Mouse (Mus musculus) neural tube, embryonic 11.5 days (tissue): ENCODE data around the gene Mybl2. TPM values are rescaled to one million over a fixed set of nuclear protein-coding genes. Genes with fewer than 3 reads are reported as not detected.

Experiments used
- ATAC-seq: fragments of 200-750 bp; cut with Nextera tagmentation; 2 replicates; pipeline ENCODE4 v1.8.0; 2017; ENCODE audit warnings: moderate number of reproducible peaks, mild to moderate bottlenecking, moderate TSS enrichment, moderate library complexity; ENCODE audit not compliant: insufficient read depth, low FRiP score, low TSS enrichment
- DNase-seq: peaks from one replicate; pipeline ENCODE4 v3.0.0-alpha.2; 2015; ENCODE audit warnings: low spot score
- H3K27ac ChIP-seq: fragments of 300-500 bp; sonication (generic); 2 replicates; pipeline ENCODE4 v1.5.1; 2014; ENCODE audit warnings: low read depth, mild to moderate bottlenecking, low read length
- H3K27me3 ChIP-seq: fragments of 300-500 bp; sonication (generic); 2 replicates; pipeline ENCODE4 v1.6.1; 2014; ENCODE audit warnings: mild to moderate bottlenecking, low read length, mixed read lengths; ENCODE audit not compliant: control insufficient read depth, insufficient read depth
- H3K36me3 ChIP-seq: fragments of 300-500 bp; sonication (generic); 2 replicates; pipeline ENCODE4 v1.6.1; 2014; ENCODE audit warnings: mild to moderate bottlenecking, low read length, moderate library complexity, mixed read lengths; ENCODE audit not compliant: control insufficient read depth, insufficient read depth
- H3K4me1 ChIP-seq: fragments of 300-500 bp; sonication (generic); 2 replicates; pipeline ENCODE4 v1.6.1; 2014; ENCODE audit warnings: low read length, mixed read lengths; ENCODE audit not compliant: control insufficient read depth, insufficient read depth
- H3K4me2 ChIP-seq: fragments of 300-500 bp; sonication (generic); 2 replicates; pipeline ENCODE4 v1.6.1; 2014; ENCODE audit warnings: low read depth, mild to moderate bottlenecking, moderate library complexity
- H3K4me3 ChIP-seq: fragments of 300-500 bp; sonication (generic); 2 replicates; pipeline ENCODE4 v1.5.1; 2014; ENCODE audit warnings: low read depth, low read length
- H3K9ac ChIP-seq: fragments of 300-500 bp; sonication (generic); 2 replicates; pipeline ENCODE4 v1.6.1; 2014; ENCODE audit warnings: mild to moderate bottlenecking, low read length
- H3K9me3 ChIP-seq: fragments of 300-500 bp; sonication (generic); 2 replicates; pipeline ENCODE4 v1.6.1; 2016; ENCODE audit warnings: low read length; ENCODE audit not compliant: control insufficient read depth
- WGBS: fragments of 180-500 bp; shearing (Covaris S2); extraction: QIAGEN DNeasy Blood & Tissue Kit; methylation state at CpG from one replicate; pipeline ENCODE4 v1.1.7; 2014; 5-methylcytosine and 5-hydroxymethylcytosine counted together
- polyA plus RNA-seq: library from polyadenylated mRNA; unstranded; fragments of >200 nt; fragmentation: Nextera tagmentation; extraction: Ambion mirVana; gene quantifications from 2 replicates; pipeline ENCODE4 v1.2.1, GENCODE M21; 2014

Gene Mybl2
- polyA plus RNA-seq, 1 experiment from 2014 or later: 27.0 TPM

- H3K4me1 ChIP-seq: no peaks in the 10 kb centered on the region
- H3K9me3 ChIP-seq: no peaks in the 10 kb centered on the region
- 97% methylated on average over 4 of the region's 4 CpGs for whole genome bisulfite sequencing
- H3K4me2 ChIP-seq: no peak overlapping the region
- no peak for DNase-seq
- H3K27ac ChIP-seq: no peak overlapping the region
- H3K27me3 ChIP-seq: no peaks in the 10 kb centered on the region
- ATAC-seq: no peak
- H3K9ac ChIP-seq: no peak overlapping the region
- peaks cover 3% of the 10 kb centered on the region; the same call in 1 of the 2 replicates for H3K36me3 ChIP-seq
- no peak overlapping the region for H3K4me3 ChIP-seq
Measured at GRCm38 (mm10) chr2:163079041-163079440, 24.6 kb downstream of the Mybl2 start.

- Histone ChIP-seq H3K36me3 (no peaks in the 10 kb centered on the region), H3K9me3 (no peaks in the 10 kb centered on the region), H3K9ac (no peak overlapping the region), H3K4me1 (no peaks in the 10 kb centered on the region), H3K27ac (no peak overlapping the region), H3K4me3 (no peak overlapping the region), H3K27me3 (no peaks in the 10 kb centered on the region), H3K4me2 (no peak overlapping the region)
- WGBS: 85% methylated on average over 5 of the region's 5 CpGs
- DNase-seq (no peak), ATAC-seq (no peak)
Measured at GRCm38 (mm10) chr2:163082591-163082990, 28.1 kb downstream of the Mybl2 start.

GRCm38 (mm10) chr2:163084519-163084918, 30.0 kb downstream of the Mybl2 start:
- H3K4me2 ChIP-seq: no peak overlapping the region

GRCm38 (mm10) chr2:163085047-163085446, 30.6 kb downstream of the Mybl2 start:
- H3K36me3 ChIP-seq: no peaks in the 10 kb centered on the region
- DNase-seq (no peak), ATAC-seq (no peak)
- no peak overlapping the region for H3K4me3 ChIP-seq
- H3K9ac ChIP-seq: no peak overlapping the region
- H3K27ac ChIP-seq: no peak overlapping the region
- H3K27me3 ChIP-seq: no peaks in the 10 kb centered on the region
- no peaks in the 10 kb centered on the region for H3K4me1 ChIP-seq
- 89% methylated on average over 6 of the region's 6 CpGs for WGBS
- H3K9me3 ChIP-seq: no peaks in the 10 kb centered on the region
- no peak overlapping the region for H3K4me2 ChIP-seq

More at GRCm38 (mm10) chr2:163084519-163084918, 30.0 kb downstream of the Mybl2 start:
- no peak overlapping the region for H3K27ac ChIP-seq
- no peak for ATAC-seq
- DNase-seq: no peak
- H3K27me3 ChIP-seq: no peaks in the 10 kb centered on the region
- WGBS: 91% methylated on average over 3 of the region's 3 CpGs
- H3K4me3 ChIP-seq: no peak overlapping the region
- H3K36me3 ChIP-seq: no peaks in the 10 kb centered on the region
- no peak overlapping the region for H3K9ac ChIP-seq
- no peaks in the 10 kb centered on the region for H3K9me3 ChIP-seq
- H3K4me1 ChIP-seq: no peaks in the 10 kb centered on the region

- DNase-seq (no peak), ATAC-seq (no peak)
- Histone ChIP-seq H3K27ac (no peak overlapping the region), H3K4me1 (no peaks in the 10 kb centered on the region), H3K9me3 (no peaks in the 10 kb centered on the region), H3K27me3 (no peaks in the 10 kb centered on the region), H3K9ac (no peak overlapping the region), H3K4me2 (no peak overlapping the region), H3K36me3 (no peaks in the 10 kb centered on the region), H3K4me3 (no peak overlapping the region)
- WGBS: 83% methylated on average over 8 of the region's 8 CpGs
Measured at GRCm38 (mm10) chr2:163086561-163086960, 32.1 kb downstream of the Mybl2 start.

GRCm38 (mm10) chr2:163087728-163088127, 33.2 kb downstream of the Mybl2 start, which contains the start of gene Gtsf1l:
TSS of gene Gtsf1l (minus strand) at chr2:163087855.
- Histone ChIP-seq H3K4me1 (no peaks in the 10 kb centered on the region), H3K9ac (no peak within 1 kb of the TSS), H3K9me3 (no peaks in the 10 kb centered on the region), H3K27ac (no peak within 1 kb of the TSS), H3K4me2 (no peak within 1 kb of the TSS), H3K4me3 (no peak within 1 kb of the TSS), H3K36me3 (no peaks in the 10 kb centered on the region), H3K27me3 (no peaks in the 10 kb centered on the region)
- ATAC-seq: no peak
- DNase-seq: no peak
- WGBS: 87% methylated on average over 9 of the region's 9 CpGs

GRCm38 (mm10) chr2:163089475-163090123, 35.1 kb downstream of the Mybl2 start:
- H3K4me2 ChIP-seq: no peak overlapping the region
- 76% methylated on average over 5 of the region's 5 CpGs for WGBS
- H3K9me3 ChIP-seq: no peaks in the 10 kb centered on the region
- H3K4me3 ChIP-seq: no peak overlapping the region
- no peak overlapping the region for H3K9ac ChIP-seq
- no peaks in the 10 kb centered on the region for H3K36me3 ChIP-seq
- no peaks in the 10 kb centered on the region for H3K27me3 ChIP-seq
- DNase-seq: no peak
- H3K4me1 ChIP-seq: no peaks in the 10 kb centered on the region
- ATAC-seq: no peak
- no peak overlapping the region for H3K27ac ChIP-seq

- WGBS: 95% methylated on average over 10 of the region's 10 CpGs
- no peaks in the 10 kb centered on the region for H3K4me1 ChIP-seq
- ATAC-seq (no peak), DNase-seq (no peak)
- no peaks in the 10 kb centered on the region for H3K9me3 ChIP-seq
- H3K36me3 ChIP-seq: no peaks in the 10 kb centered on the region
- H3K4me2 ChIP-seq: no peak overlapping the region
- H3K4me3 ChIP-seq: no peak overlapping the region
- no peaks in the 10 kb centered on the region for H3K27me3 ChIP-seq
- H3K27ac ChIP-seq: no peak overlapping the region
- H3K9ac ChIP-seq: no peak overlapping the region
Measured at GRCm38 (mm10) chr2:163094909-163095308, 40.4 kb downstream of the Mybl2 start.

GRCm38 (mm10) chr2:163095784-163096183, 41.3 kb downstream of the Mybl2 start:
- Histone ChIP-seq H3K9me3 (no peaks in the 10 kb centered on the region), H3K27ac (no peak overlapping the region), H3K4me2 (no peak overlapping the region), H3K4me3 (no peak overlapping the region), H3K9ac (no peak overlapping the region), H3K27me3 (no peaks in the 10 kb centered on the region), H3K36me3 (no peaks in the 10 kb centered on the region), H3K4me1 (no peaks in the 10 kb centered on the region)
- no peak for ATAC-seq
- DNase-seq: no peak
- 78% methylated on average over 3 of the region's 3 CpGs for WGBS
